Mouse (Mus musculus): Measurements from ENCODE around the gene Elavl1. TPM values are rescaled to one million over a fixed set of nuclear protein-coding genes. Genes with fewer than 3 reads are reported as not detected.

Gene Elavl1
- polyA plus RNA-seq, 1 experiment from 2014 or later, result 334 TPM

GRCm38 (mm10) chr8:4350618-4351017, 25.4 kb upstream of the Elavl1 start:
- H3K9ac ChIP-seq, result no peak overlapping the region
- no peak for ATAC-seq (ENCODE audit: insufficient number of reproducible peaks, insufficient read depth, low FRiP score, low TSS enrichment)
- 83% methylated on average over 3 of the region's 3 CpGs for WGBS

GRCm38 (mm10) chr8:4349335-4349734, 24.1 kb upstream of the Elavl1 start:
- no peak overlapping the region for H3K4me3 ChIP-seq
- no peak overlapping the region for H3K4me2 ChIP-seq (replicated peaks)
- no peaks in the 10 kb centered on the region for H3K4me1 ChIP-seq
- no peaks in the 10 kb centered on the region for H3K27me3 ChIP-seq
- H3K27ac ChIP-seq, result no peak overlapping the region
- H3K9ac ChIP-seq, result no peak overlapping the region
- ATAC-seq (ENCODE audit: insufficient number of reproducible peaks, insufficient read depth, low FRiP score, low TSS enrichment), result no peak
- H3K9me3 ChIP-seq, result no peaks in the 10 kb centered on the region
- H3K36me3 ChIP-seq, result no peaks in the 10 kb centered on the region
- WGBS, result 67% methylated on average over 1 of the region's 1 CpGs

More at GRCm38 (mm10) chr8:4350618-4351017, 25.4 kb upstream of the Elavl1 start:
- H3K27ac ChIP-seq, result no peak overlapping the region
- H3K27me3 ChIP-seq, result no peaks in the 10 kb centered on the region
- H3K9me3 ChIP-seq, result no peaks in the 10 kb centered on the region
- H3K36me3 ChIP-seq, result no peaks in the 10 kb centered on the region
- no peaks in the 10 kb centered on the region for H3K4me1 ChIP-seq
- H3K4me2 ChIP-seq (replicated peaks), result no peak overlapping the region
- no peak overlapping the region for H3K4me3 ChIP-seq

- Histone ChIP-seq H3K4me2 (replicated peaks) (peak overlapping the region; percentile 21; the same call in 1 of the 2 replicates), H3K27me3 (no peaks in the 10 kb centered on the region)
- WGBS, result 32% methylated on average over 12 of the region's 12 CpGs
Measured at GRCm38 (mm10) chr8:4348275-4348674, 23.1 kb upstream of the Elavl1 start.

GRCm38 (mm10) chr8:4347661-4348060, 22.4 kb upstream of the Elavl1 start:
- no peak overlapping the region for H3K27ac ChIP-seq
- H3K9me3 ChIP-seq, result no peaks in the 10 kb centered on the region
- H3K4me2 ChIP-seq (replicated peaks), result peak overlapping the region; percentile 21; the same call in 1 of the 2 replicates
- no peak overlapping the region for H3K9ac ChIP-seq
- no peak for ATAC-seq (ENCODE audit: insufficient number of reproducible peaks, insufficient read depth, low FRiP score, low TSS enrichment)
- H3K36me3 ChIP-seq, result no peaks in the 10 kb centered on the region
- no peaks in the 10 kb centered on the region for H3K27me3 ChIP-seq
- H3K4me3 ChIP-seq, result no peak overlapping the region
- H3K4me1 ChIP-seq, result no peaks in the 10 kb centered on the region
- WGBS, result 61% methylated on average over 7 of the region's 7 CpGs

More at GRCm38 (mm10) chr8:4348275-4348674, 23.1 kb upstream of the Elavl1 start:
- Histone ChIP-seq H3K9me3 (no peaks in the 10 kb centered on the region), H3K4me1 (no peaks in the 10 kb centered on the region), H3K27ac (no peak overlapping the region), H3K36me3 (no peaks in the 10 kb centered on the region), H3K9ac (no peak overlapping the region), H3K4me3 (no peak overlapping the region)
- ATAC-seq (ENCODE audit: insufficient number of reproducible peaks, insufficient read depth, low FRiP score, low TSS enrichment), result no peak

GRCm38 (mm10) chr8:4340207-4340606, 15.0 kb upstream of the Elavl1 start:
- WGBS, result 47% methylated on average over 3 of the region's 3 CpGs
- no peaks in the 10 kb centered on the region for H3K27me3 ChIP-seq
- H3K4me2 ChIP-seq (replicated peaks), result no peak overlapping the region
- H3K27ac ChIP-seq, result no peak overlapping the region
- H3K9me3 ChIP-seq, result no peaks in the 10 kb centered on the region
- H3K4me3 ChIP-seq, result no peak overlapping the region
- no peaks in the 10 kb centered on the region for H3K4me1 ChIP-seq
- H3K36me3 ChIP-seq, result peaks cover 38% of the 10 kb centered on the region
- H3K9ac ChIP-seq, result no peak overlapping the region
- ATAC-seq (ENCODE audit: insufficient number of reproducible peaks, insufficient read depth, low FRiP score, low TSS enrichment), result no peak

GRCm38 (mm10) chr8:4335678-4336077, 10.5 kb upstream of the Elavl1 start:
- ATAC-seq (ENCODE audit: insufficient number of reproducible peaks, insufficient read depth, low FRiP score, low TSS enrichment), result no peak
- Histone ChIP-seq H3K27ac (no peak overlapping the region), H3K4me2 (replicated peaks) (no peak overlapping the region), H3K27me3 (no peaks in the 10 kb centered on the region), H3K4me1 (no peaks in the 10 kb centered on the region), H3K36me3 (peaks cover 68% of the 10 kb centered on the region), H3K9me3 (no peaks in the 10 kb centered on the region), H3K9ac (no peak overlapping the region), H3K4me3 (no peak overlapping the region)
- 90% methylated on average over 2 of the region's 2 CpGs for WGBS

- 92% methylated on average over 1 of the region's 1 CpGs for WGBS
- Histone ChIP-seq H3K36me3 (peaks cover 76% of the 10 kb centered on the region), H3K27me3 (no peaks in the 10 kb centered on the region), H3K9me3 (no peaks in the 10 kb centered on the region), H3K4me3 (no peak overlapping the region), H3K4me1 (no peaks in the 10 kb centered on the region), H3K4me2 (replicated peaks) (no peak overlapping the region), H3K27ac (no peak overlapping the region), H3K9ac (no peak overlapping the region)
- ATAC-seq (ENCODE audit: insufficient number of reproducible peaks, insufficient read depth, low FRiP score, low TSS enrichment), result no peak
Measured at GRCm38 (mm10) chr8:4333966-4334365, 8.8 kb upstream of the Elavl1 start.

GRCm38 (mm10) chr8:4329000-4329399, 3.8 kb upstream of the Elavl1 start:
- Histone ChIP-seq H3K4me3 (no peak overlapping the region), H3K27me3 (no peaks in the 10 kb centered on the region), H3K9me3 (no peaks in the 10 kb centered on the region), H3K27ac (no peak overlapping the region), H3K4me1 (peaks cover 6% of the 10 kb centered on the region; the same call in 1 of the 2 replicates), H3K4me2 (replicated peaks) (no peak overlapping the region), H3K36me3 (peaks cover 48% of the 10 kb centered on the region), H3K9ac (no peak overlapping the region)
- no peak for ATAC-seq (ENCODE audit: insufficient number of reproducible peaks, insufficient read depth, low FRiP score, low TSS enrichment)
- WGBS, result 94% methylated on average over 5 of the region's 5 CpGs

GRCm38 (mm10) chr8:4325751-4326036, 481 bp upstream of the Elavl1 start:
- ATAC-seq (ENCODE audit: insufficient number of reproducible peaks, insufficient read depth, low FRiP score, low TSS enrichment), result no peak
- 45% methylated on average over 7 of the region's 7 CpGs for WGBS
- Histone ChIP-seq H3K9ac (peak overlapping the region; percentile 99), H3K36me3 (peaks cover 37% of the 10 kb centered on the region), H3K4me1 (peaks cover 24% of the 10 kb centered on the region), H3K9me3 (no peaks in the 10 kb centered on the region), H3K27ac (no peak overlapping the region; the same call in 1 of the 2 replicates), H3K4me2 (replicated peaks) (peak overlapping the region; percentile 78), H3K4me3 (peak overlapping the region; percentile 97), H3K27me3 (no peaks in the 10 kb centered on the region)

GRCm38 (mm10) chr8:4324525-4324924, 688 bp downstream of the Elavl1 start:
- H3K9ac ChIP-seq, result peak overlapping the region; percentile 99
- H3K4me2 ChIP-seq (replicated peaks), result peak overlapping the region; percentile 88
- H3K9me3 ChIP-seq, result no peaks in the 10 kb centered on the region
- H3K4me1 ChIP-seq, result peaks cover 28% of the 10 kb centered on the region
- ATAC-seq (ENCODE audit: insufficient number of reproducible peaks, insufficient read depth, low FRiP score, low TSS enrichment), result peak; percentile 74
- peaks cover 43% of the 10 kb centered on the region for H3K36me3 ChIP-seq
- peak overlapping the region; percentile 89 for H3K27ac ChIP-seq
- H3K4me3 ChIP-seq, result peak overlapping the region; percentile 97
- under 1% methylated on average over 42 of the region's 42 CpGs for WGBS
- H3K27me3 ChIP-seq, result no peaks in the 10 kb centered on the region

GRCm38 (mm10) chr8:4323917-4324316, 1.3 kb downstream of the Elavl1 start:
- H3K4me1 ChIP-seq, result peaks cover 28% of the 10 kb centered on the region
- peak overlapping the region; percentile 97 for H3K4me3 ChIP-seq
- peak overlapping the region; percentile 99 for H3K9ac ChIP-seq
- peak overlapping the region; percentile 88 for H3K4me2 ChIP-seq (replicated peaks)
- H3K9me3 ChIP-seq, result no peaks in the 10 kb centered on the region
- H3K36me3 ChIP-seq, result peaks cover 37% of the 10 kb centered on the region
- no peaks in the 10 kb centered on the region for H3K27me3 ChIP-seq
- H3K27ac ChIP-seq, result no peak overlapping the region
- no peak for ATAC-seq (ENCODE audit: insufficient number of reproducible peaks, insufficient read depth, low FRiP score, low TSS enrichment)
- 2% methylated on average over 6 of the region's 6 CpGs for WGBS

- Histone ChIP-seq H3K4me3 (no peak overlapping the region), H3K4me1 (peaks cover 28% of the 10 kb centered on the region), H3K9ac (no peak overlapping the region), H3K27ac (no peak overlapping the region), H3K4me2 (replicated peaks) (peak overlapping the region; percentile 88; the same call in 1 of the 2 replicates), H3K36me3 (peaks cover 28% of the 10 kb centered on the region), H3K9me3 (no peaks in the 10 kb centered on the region), H3K27me3 (no peaks in the 10 kb centered on the region)
- ATAC-seq (ENCODE audit: insufficient number of reproducible peaks, insufficient read depth, low FRiP score, low TSS enrichment), result no peak
- 34% methylated on average over 2 of the region's 2 CpGs for WGBS
Measured at GRCm38 (mm10) chr8:4322470-4322869, 2.7 kb downstream of the Elavl1 start.

GRCm38 (mm10) chr8:4321031-4321430, 4.2 kb downstream of the Elavl1 start:
- no peak overlapping the region for H3K9ac ChIP-seq
- H3K4me2 ChIP-seq (replicated peaks), result no peak overlapping the region
- 83% methylated on average over 2 of the region's 2 CpGs for WGBS
- peaks cover 28% of the 10 kb centered on the region for H3K36me3 ChIP-seq
- H3K4me3 ChIP-seq, result no peak overlapping the region
- no peaks in the 10 kb centered on the region for H3K27me3 ChIP-seq
- H3K9me3 ChIP-seq, result no peaks in the 10 kb centered on the region
- H3K27ac ChIP-seq, result no peak overlapping the region
- ATAC-seq (ENCODE audit: insufficient number of reproducible peaks, insufficient read depth, low FRiP score, low TSS enrichment), result no peak
- H3K4me1 ChIP-seq, result peaks cover 27% of the 10 kb centered on the region

Measured in embryonic facial prominence, embryonic 12.5 days (tissue).